Mouse (Mus musculus): ENCODE data around the gene Tagln2. TPM values are rescaled to one million over a fixed set of nuclear protein-coding genes. Genes with fewer than 3 reads are reported as not detected.

Gene Tagln2
- polyA plus RNA-seq, 1 experiment from 2014 or later: 323 TPM

GRCm38 (mm10) chr1:172555638-172556037 is 55.8 kb downstream of the Tagln2 start, which contains the start of gene Vsig8:
Gene Vsig8 (plus strand): TSS chr1:172555938.
- Histone ChIP-seq H3K4me2 (ENCODE audit: low read depth, low read length) (no peak within 1 kb of the TSS), H3K36me3 (ENCODE audit: control insufficient read depth, insufficient read depth) (no peaks in the 10 kb centered on the region), H3K27me3 (ENCODE audit: control insufficient read depth, insufficient read depth, low read length) (peaks cover 16% of the 10 kb centered on the region), H3K4me1 (ENCODE audit: control insufficient read depth, insufficient read depth, low read length) (peaks cover 9% of the 10 kb centered on the region), H3K4me3 (ENCODE audit: low read length) (no peak within 1 kb of the TSS), H3K9ac (ENCODE audit: low read length) (no peak within 1 kb of the TSS), H3K9me3 (replicated peaks; ENCODE audit: control insufficient read depth, low read length) (no peaks in the 10 kb centered on the region), H3K27ac (ENCODE audit: low read length) (no peak within 1 kb of the TSS)
- 71% methylated on average over 11 of the region's 11 CpGs for WGBS
- ATAC-seq (replicated peaks; ENCODE audit: extremely low read depth, insufficient read depth, low FRiP score): no peak

Other genes with a start within 250 kb of the Tagln2 start
- 0.16 and 0.17 TPM in 2 replicates for gene Atp1a4, start 241.6 kb upstream of the Tagln2 start, polyA plus RNA-seq (2015; fragmentation: Nextera tagmentation; extraction: Ambion mirVana)
- gene Igsf8, start 238.4 kb upstream of the Tagln2 start, polyA plus RNA-seq (2015; fragmentation: Nextera tagmentation; extraction: Ambion mirVana): 25.3 and 30.6 TPM in 2 replicates
- gene Atp1a2, start 202.0 kb upstream of the Tagln2 start, polyA plus RNA-seq (2015; fragmentation: Nextera tagmentation; extraction: Ambion mirVana): 18.7 and 20.7 TPM in 2 replicates
- not detected in 2 replicates for gene Kcnj9, start 170.7 kb upstream of the Tagln2 start, polyA plus RNA-seq (2015; fragmentation: Nextera tagmentation; extraction: Ambion mirVana)
- 0.04 and 0.05 TPM in 2 replicates for gene Kcnj10, start 158.8 kb upstream of the Tagln2 start, polyA plus RNA-seq (2015; fragmentation: Nextera tagmentation; extraction: Ambion mirVana)
- 3.5 and 3.7 TPM in 2 replicates for gene Pigm, start 123.5 kb upstream of the Tagln2 start, polyA plus RNA-seq (2015; fragmentation: Nextera tagmentation; extraction: Ambion mirVana)
- 0.77 and 0.95 TPM in 2 replicates for gene Slamf9, start 24.7 kb upstream of the Tagln2 start, polyA plus RNA-seq (2015; fragmentation: Nextera tagmentation; extraction: Ambion mirVana)
- gene Igsf9, start 18.3 kb upstream of the Tagln2 start, polyA plus RNA-seq (2015; fragmentation: Nextera tagmentation; extraction: Ambion mirVana): 3.3 and 4.8 TPM in 2 replicates
- gene Cfap45, start 20.8 kb downstream of the Tagln2 start, polyA plus RNA-seq (2015; fragmentation: Nextera tagmentation; extraction: Ambion mirVana): 3.0 and 3.2 TPM in 2 replicates
- gene Vsig8, start 55.9 kb downstream of the Tagln2 start, polyA plus RNA-seq (2015; fragmentation: Nextera tagmentation; extraction: Ambion mirVana): 0.32 and 0.55 TPM in 2 replicates
- 0.35 TPM in 2 replicates for gene Slamf8, start 90.5 kb downstream of the Tagln2 start, polyA plus RNA-seq (2015; fragmentation: Nextera tagmentation; extraction: Ambion mirVana)
- not detected in 2 replicates for gene Fcrl6, start 102.5 kb downstream of the Tagln2 start, polyA plus RNA-seq (2015; fragmentation: Nextera tagmentation; extraction: Ambion mirVana)
- gene Dusp23, start 132.9 kb downstream of the Tagln2 start, polyA plus RNA-seq (2015; fragmentation: Nextera tagmentation; extraction: Ambion mirVana): 11.4 and 12.2 TPM in 2 replicates
- 0.09 and 0.13 TPM in 2 replicates for gene Crp, start 198.0 kb downstream of the Tagln2 start, polyA plus RNA-seq (2015; fragmentation: Nextera tagmentation; extraction: Ambion mirVana)

Measured in heart, embryonic 16.5 days (tissue).